ENCODE assay signal across 11 mouse cellular contexts in the genomic region with DNA sequence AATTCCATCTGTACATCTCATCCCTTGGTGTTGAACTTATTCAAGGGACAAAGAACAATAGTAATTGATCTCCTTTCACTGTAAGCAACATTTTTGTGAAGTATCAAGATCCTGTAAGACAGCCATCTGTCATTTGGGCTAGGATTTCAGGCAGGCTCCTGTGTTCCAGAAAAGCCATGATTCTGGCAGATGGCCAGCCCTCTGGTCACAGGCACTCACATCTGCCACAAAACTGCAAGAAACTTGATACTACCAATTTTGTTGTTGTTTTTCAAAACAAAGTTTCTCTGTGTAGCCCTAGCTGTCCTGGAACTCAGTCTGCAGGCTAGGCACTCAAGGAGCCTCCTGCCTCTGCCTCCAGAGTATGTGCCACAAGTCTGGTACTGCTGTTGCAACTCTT.
DNase-seq lines count a peak whose midpoint lies in the region; ATAC-seq lines count a peak whose summit lies in the region.
"Had no signal": no experiment of that assay in that cellular context is flagged by ENCODE, and none has a peak within 500 bp of the region (broad histone marks: within the 10 kb centered on the region; RNA-seq: fewer than 3 reads in every experiment).

No protein-coding gene starts in this region.

- no peaks in the 10 kb centered on the region for H3K27me3 ChIP-seq in forebrain, embryonic 14.5 days (replicated peaks; ENCODE audit: control insufficient read depth, insufficient read depth, low read length)
- H3K27me3 ChIP-seq in forebrain, embryonic 11.5 days (ENCODE audit: control insufficient read depth, insufficient read depth, low read length), result no peaks in the 10 kb centered on the region
- H3K27me3 ChIP-seq in midbrain, embryonic 11.5 days (ENCODE audit: control insufficient read depth, insufficient read depth, low read length), result no peaks in the 10 kb centered on the region
- H3K27me3 ChIP-seq in midbrain, embryonic 15.5 days (replicated peaks), result no peaks in the 10 kb centered on the region
- H3K27me3 ChIP-seq in embryonic facial prominence, embryonic 10.5 days (replicated peaks; ENCODE audit: low read depth, poor library complexity, severe bottlenecking), result no peaks in the 10 kb centered on the region
- H3K27me3 ChIP-seq: limb, embryonic 13.5 days; neural tube, embryonic 12.5 days had no signal

- no peak overlapping the region for H3K4me3 ChIP-seq in forebrain, embryonic 14.5 days (ENCODE audit: low read depth, low read length)
- H3K4me3 ChIP-seq in forebrain, embryonic 11.5 days (ENCODE audit: low read depth, low read length), result no peak overlapping the region
- H3K4me3 ChIP-seq in midbrain, embryonic 11.5 days (ENCODE audit: low read depth, low read length), result no peak overlapping the region
- no peak overlapping the region for H3K4me3 ChIP-seq in midbrain, embryonic 15.5 days
- H3K4me3 ChIP-seq in embryonic facial prominence, embryonic 10.5 days, result no peak overlapping the region
- H3K4me3 ChIP-seq: limb, embryonic 13.5 days; neural tube, embryonic 12.5 days had no signal

- no peak overlapping the region for H3K27ac ChIP-seq in forebrain, embryonic 14.5 days (ENCODE audit: low read depth, low read length)
- H3K27ac ChIP-seq in forebrain, embryonic 11.5 days (ENCODE audit: low read depth, low read length), result no peak overlapping the region
- H3K27ac ChIP-seq in midbrain, embryonic 11.5 days (ENCODE audit: low read depth, low read length), result no peak overlapping the region
- H3K27ac ChIP-seq in midbrain, embryonic 15.5 days, result no peak overlapping the region
- H3K27ac ChIP-seq in embryonic facial prominence, embryonic 10.5 days (replicated peaks), result 0 out of 2 replicates have a peak overlapping the region, but pooled peaks have one; percentile 4
- H3K27ac ChIP-seq: limb, embryonic 13.5 days; neural tube, embryonic 12.5 days had no signal

- H3K4me2 ChIP-seq in forebrain, embryonic 14.5 days (ENCODE audit: low read length), result no peak overlapping the region
- no peak overlapping the region for H3K4me2 ChIP-seq in forebrain, embryonic 11.5 days (ENCODE audit: low read depth, low read length, severe bottlenecking)
- no peak overlapping the region for H3K4me2 ChIP-seq in midbrain, embryonic 11.5 days
- H3K4me2 ChIP-seq in midbrain, embryonic 15.5 days, result no peak overlapping the region
- H3K4me2 ChIP-seq: limb, embryonic 13.5 days; neural tube, embryonic 12.5 days had no signal

- H3K36me3 ChIP-seq in forebrain, embryonic 14.5 days (ENCODE audit: control insufficient read depth, insufficient read depth, low read length), result no peaks in the 10 kb centered on the region
- no peaks in the 10 kb centered on the region for H3K36me3 ChIP-seq in forebrain, embryonic 11.5 days (ENCODE audit: control insufficient read depth, insufficient read depth, low read length)
- H3K36me3 ChIP-seq in midbrain, embryonic 11.5 days (ENCODE audit: control insufficient read depth, insufficient read depth, low read length), result no peaks in the 10 kb centered on the region
- H3K36me3 ChIP-seq in midbrain, embryonic 15.5 days (replicated peaks), result no peaks in the 10 kb centered on the region
- H3K36me3 ChIP-seq in embryonic facial prominence, embryonic 10.5 days (replicated peaks), result no peaks in the 10 kb centered on the region
- H3K36me3 ChIP-seq: limb, embryonic 13.5 days; neural tube, embryonic 12.5 days had no signal

- no peak for ATAC-seq in forebrain, embryonic 14.5 days
- ATAC-seq in forebrain, embryonic 11.5 days (replicated peaks; ENCODE audit: low FRiP score), result no peak
- no peak for ATAC-seq in midbrain, embryonic 11.5 days (ENCODE audit: low FRiP score)
- no peak for ATAC-seq in midbrain, embryonic 15.5 days (replicated peaks)
- ATAC-seq in megakaryocyte progenitor cell, adult 5-6 weeks (replicated peaks; ENCODE audit: poor library complexity), result no peak
- ATAC-seq: CD4-positive, CD25-positive, alpha-beta regulatory T cell, adult 4 months had no signal

- peak; percentile 49 for DNase-seq in forebrain, embryonic 14.5 days (ENCODE audit: low spot score)
- no peak for DNase-seq in forebrain, embryonic 11.5 days (ENCODE audit: low spot score)
- DNase-seq in midbrain, embryonic 11.5 days (ENCODE audit: low spot score, missing footprints), result peak; percentile 57
- DNase-seq in embryonic facial prominence, embryonic 10.5 days (ENCODE audit: low spot score), result peak; percentile 37
- peak; percentile 16 for DNase-seq in retina, adult 2 months (ENCODE audit: low read depth, low spot score)
- DNase-seq in spleen, postnatal 14 days (ENCODE audit: low spot score in 2 of 2), result no peak

- no peaks in the 10 kb centered on the region for H3K9me3 ChIP-seq in forebrain, embryonic 14.5 days (replicated peaks; ENCODE audit: control insufficient read depth, low read length)
- no peaks in the 10 kb centered on the region for H3K9me3 ChIP-seq in forebrain, embryonic 11.5 days (ENCODE audit: control insufficient read depth, low read length)
- H3K9me3 ChIP-seq in midbrain, embryonic 11.5 days (ENCODE audit: control insufficient read depth, low read length), result no peaks in the 10 kb centered on the region
- H3K9me3 ChIP-seq in midbrain, embryonic 15.5 days, result no peaks in the 10 kb centered on the region
- no peaks in the 10 kb centered on the region for H3K9me3 ChIP-seq in embryonic facial prominence, embryonic 10.5 days
- H3K9me3 ChIP-seq: limb, embryonic 13.5 days; neural tube, embryonic 12.5 days had no signal

- H3K9ac ChIP-seq in forebrain, embryonic 14.5 days (ENCODE audit: low read length), result no peak overlapping the region
- no peak overlapping the region for H3K9ac ChIP-seq in forebrain, embryonic 11.5 days (ENCODE audit: low read length)
- no peak overlapping the region for H3K9ac ChIP-seq in midbrain, embryonic 11.5 days (ENCODE audit: low read length)
- H3K9ac ChIP-seq in midbrain, embryonic 15.5 days, result no peak overlapping the region
- H3K9ac ChIP-seq: limb, embryonic 13.5 days; neural tube, embryonic 12.5 days had no signal

- 0 out of 2 replicates have a peak, but pooled peaks cover 4% of the 10 kb centered on the region for H3K4me1 ChIP-seq in forebrain, embryonic 14.5 days (ENCODE audit: control insufficient read depth, insufficient read depth, low read length)
- no peaks in the 10 kb centered on the region for H3K4me1 ChIP-seq in forebrain, embryonic 11.5 days (replicated peaks; ENCODE audit: control insufficient read depth, insufficient read depth, low read length)
- H3K4me1 ChIP-seq in midbrain, embryonic 11.5 days (ENCODE audit: control insufficient read depth, insufficient read depth, low read length), result no peaks in the 10 kb centered on the region
- H3K4me1 ChIP-seq in midbrain, embryonic 15.5 days, result no peaks in the 10 kb centered on the region
- H3K4me1 ChIP-seq in embryonic facial prominence, embryonic 10.5 days, result peaks cover 35% of the 10 kb centered on the region
- H3K4me1 ChIP-seq: neural tube, embryonic 12.5 days had no signal

Comparison
In these comparisons a context has a peak if more than half of its experiments do, and no peak if none do; other contexts are left out.
1. DNase-seq: peak in forebrain, embryonic 14.5 days (single experiment), midbrain, embryonic 11.5 days (single experiment), embryonic facial prominence, embryonic 10.5 days (single experiment) and retina, adult 2 months (single experiment); none in forebrain, embryonic 11.5 days (single experiment) and spleen, postnatal 14 days (0 of 2).